Mouse (Mus musculus) CH12.LX (cell line): ENCODE results near the gene Eral1. TPM values are rescaled to one million over a fixed set of nuclear protein-coding genes. Genes with fewer than 3 reads are reported as not detected.

Experiments
- DNase-seq: peaks from one replicate; pipeline ENCODE4 v3.0.0-alpha.2; 2013; ENCODE audit errors: extremely low read depth
- H3K27ac ChIP-seq: 2 replicates; pipeline ENCODE4 v1.5.1; 2012; ENCODE audit warnings: low read depth, mild to moderate bottlenecking, control low read depth, moderate library complexity; ENCODE audit not compliant: insufficient read depth
- H3K27me3 ChIP-seq: replicated peaks from 2 replicates; pipeline ENCODE3; 2012; ENCODE audit warnings: inconsistent platforms
- H3K36me3 ChIP-seq, 2 experiments: replicated peaks in 1 of 2; 2 replicates each; pipeline versions ENCODE3 to v1.6.1; 2012; ENCODE audit warnings: inconsistent platforms in 1 of 2, low read length in 1 of 2, mild to moderate bottlenecking in 1 of 2, mixed read lengths in 1 of 2, moderate library complexity in 1 of 2; ENCODE audit not compliant: control insufficient read depth in 1 of 2, insufficient read depth in 1 of 2
- H3K4me1 ChIP-seq, 2 experiments: 2 replicates each; pipeline ENCODE4 v1.6.1; 2012; ENCODE audit warnings: inconsistent platforms in 1 of 2, moderate library complexity in 1 of 2; ENCODE audit not compliant: insufficient read depth in 2 of 2, control insufficient read depth in 1 of 2
- H3K4me2 ChIP-seq: 2 replicates; pipeline ENCODE4 v1.6.1; 2012; ENCODE audit warnings: low read depth, mild to moderate bottlenecking, control low read depth; ENCODE audit not compliant: poor library complexity, insufficient read depth, severe bottlenecking
- H3K4me3 ChIP-seq, 3 experiments: fragments of 150-350 bp in 1 of 3; sonication (generic) in 1 of 3; replicated peaks in 1 of 3; 2 replicates each; pipeline versions ENCODE3 to v1.5.1; 2011 to 2012; ENCODE audit warnings: low read depth in 2 of 3, low read length in 2 of 3, mild to moderate bottlenecking in 2 of 3, moderate library complexity in 2 of 3, control low read depth in 1 of 3, improper control_type of control experiment in 1 of 3, inconsistent platforms in 1 of 3, mixed read lengths in 1 of 3; ENCODE audit not compliant: poor library complexity in 1 of 3
- H3K79me2 ChIP-seq: replicated peaks from 2 replicates; pipeline ENCODE4 v1.6.1; 2012; ENCODE audit warnings: mild to moderate bottlenecking, moderate library complexity; ENCODE audit not compliant: control insufficient read depth, poor library complexity, insufficient read depth, severe bottlenecking; ENCODE audit errors: extremely low read depth
- H3K9ac ChIP-seq: 2 replicates; pipeline ENCODE4 v1.6.1; 2012; ENCODE audit warnings: low read depth, mild to moderate bottlenecking, control low read depth, moderate library complexity; ENCODE audit not compliant: insufficient read depth
- H3K9me3 ChIP-seq: replicated peaks from 2 replicates; pipeline ENCODE3; 2012; ENCODE audit warnings: low read length, inconsistent platforms, mixed read lengths
- CHD1 ChIP-seq: IDR thresholded peaks from 2 replicates; pipeline ENCODE4 v1.6.1; 2012; ENCODE audit warnings: low read depth, low read length, improper control_type of control experiment, inconsistent platforms
- CHD2 ChIP-seq: IDR thresholded peaks from 2 replicates; pipeline ENCODE4 v1.6.1; 2011; ENCODE audit warnings: low read length, improper control_type of control experiment
- EP300 ChIP-seq: IDR thresholded peaks from 2 replicates; pipeline ENCODE4 v1.6.1; 2011; ENCODE audit warnings: low read length, improper control_type of control experiment
- ETS1 ChIP-seq: conservative IDR thresholded peaks from 2 replicates; pipeline ENCODE4 v1.6.1; 2012; ENCODE audit warnings: low read depth, mild to moderate bottlenecking, inconsistent platforms, low read length, improper control_type of control experiment, moderate library complexity
- GABPA ChIP-seq: IDR thresholded peaks from 2 replicates; pipeline ENCODE4 v1.6.1; 2012; ENCODE audit warnings: low read depth, low read length, improper control_type of control experiment, inconsistent platforms; ENCODE audit not compliant: insufficient replicate concordance
- HCFC1 ChIP-seq: IDR thresholded peaks from 2 replicates; pipeline ENCODE4 v1.6.1; 2012; ENCODE audit warnings: low read depth, mild to moderate bottlenecking, inconsistent platforms, low read length, improper control_type of control experiment
- IRF4 ChIP-seq: IDR thresholded peaks from 2 replicates; pipeline ENCODE4 v1.6.1; 2014; ENCODE audit warnings: low read depth, mild to moderate bottlenecking, inconsistent platforms, low read length, improper control_type of control experiment
- JUN ChIP-seq: IDR thresholded peaks from 2 replicates; pipeline ENCODE4 v1.6.1; 2011; ENCODE audit warnings: low read depth, mild to moderate bottlenecking, low read length, improper control_type of control experiment, moderate library complexity; ENCODE audit not compliant: insufficient read depth
- KAT2A ChIP-seq: IDR thresholded peaks from 2 replicates; pipeline ENCODE4 v1.6.1; 2012; ENCODE audit warnings: low read length, improper control_type of control experiment, inconsistent platforms; ENCODE audit not compliant: insufficient replicate concordance
- MAFK ChIP-seq: IDR thresholded peaks from 2 replicates; pipeline ENCODE4 v1.6.1; 2011; ENCODE audit warnings: low read length, improper control_type of control experiment; ENCODE audit not compliant: insufficient replicate concordance
- MAX ChIP-seq: IDR thresholded peaks from 2 replicates; pipeline ENCODE4 v1.6.1; 2011; ENCODE audit warnings: low read length, improper control_type of control experiment
- MEF2A ChIP-seq: IDR thresholded peaks from 2 replicates; pipeline ENCODE4 v1.6.1; 2014; ENCODE audit warnings: low read depth, mild to moderate bottlenecking, inconsistent platforms, low read length, improper control_type of control experiment, borderline replicate concordance
- MXI1 ChIP-seq: IDR thresholded peaks from 2 replicates; pipeline ENCODE4 v1.6.1; 2011; ENCODE audit warnings: mild to moderate bottlenecking, low read depth, low read length, improper control_type of control experiment
- MYC ChIP-seq: IDR thresholded peaks from 2 replicates; pipeline ENCODE4 v1.6.1; 2011; ENCODE audit warnings: low read depth, mild to moderate bottlenecking, improper control_type of control experiment, low read length
- NELFE ChIP-seq: IDR thresholded peaks from 2 replicates; pipeline ENCODE4 v1.6.1; 2011; ENCODE audit warnings: low read depth, low read length, improper control_type of control experiment
- POLR2A ChIP-seq: IDR thresholded peaks from 2 replicates; pipeline ENCODE4 v1.6.1; 2011; ENCODE audit warnings: low read depth, mild to moderate bottlenecking, improper control_type of control experiment, low read length
- POLR2AphosphoS2 ChIP-seq: IDR thresholded peaks from 2 replicates; pipeline ENCODE4 v1.6.1; 2011; ENCODE audit warnings: low read depth, low read length, improper control_type of control experiment
- RAD21 ChIP-seq: IDR thresholded peaks from 2 replicates; pipeline ENCODE4 v1.6.1; 2011; ENCODE audit warnings: low read depth, mild to moderate bottlenecking, low read length, improper control_type of control experiment, moderate library complexity
- RCOR1 ChIP-seq: conservative IDR thresholded peaks from 2 replicates; pipeline ENCODE4 v1.6.1; 2012; ENCODE audit warnings: low read depth, mild to moderate bottlenecking, inconsistent platforms, low read length, improper control_type of control experiment
- SIN3A ChIP-seq: IDR thresholded peaks from 2 replicates; pipeline ENCODE4 v1.6.1; 2012; ENCODE audit warnings: low read length, improper control_type of control experiment, inconsistent platforms
- SMC3 ChIP-seq: IDR thresholded peaks from 2 replicates; pipeline ENCODE4 v1.6.1; 2011; ENCODE audit warnings: low read depth, low read length, improper control_type of control experiment
- TBP ChIP-seq: conservative IDR thresholded peaks from 2 replicates; pipeline ENCODE4 v1.6.1; 2011; ENCODE audit warnings: low read depth, low read length, improper control_type of control experiment
- TCF12 ChIP-seq: IDR thresholded peaks from 2 replicates; pipeline ENCODE4 v1.6.1; 2014; ENCODE audit warnings: low read depth, mild to moderate bottlenecking, inconsistent platforms, low read length, improper control_type of control experiment
- UBTF ChIP-seq: IDR thresholded peaks from 2 replicates; pipeline ENCODE4 v1.6.1; 2012; ENCODE audit warnings: low read depth, mild to moderate bottlenecking, inconsistent platforms, low read length, improper control_type of control experiment, moderate library complexity
- USF1 ChIP-seq: IDR thresholded peaks from 2 replicates; pipeline ENCODE4 v1.6.1; 2014; ENCODE audit warnings: low read depth, mild to moderate bottlenecking, inconsistent platforms, low read length, improper control_type of control experiment
- ZC3H11A ChIP-seq: IDR thresholded peaks from 2 replicates; pipeline ENCODE4 v1.6.1; 2012; ENCODE audit warnings: low read depth, mild to moderate bottlenecking, inconsistent platforms, low read length, improper control_type of control experiment
- ZKSCAN1 ChIP-seq: IDR thresholded peaks from 2 replicates; pipeline ENCODE4 v1.6.1; 2012; ENCODE audit warnings: low read depth, inconsistent platforms, low read length, improper control_type of control experiment, borderline replicate concordance
- ZMIZ1 ChIP-seq: IDR thresholded peaks from 2 replicates; pipeline ENCODE4 v1.6.1; 2012; ENCODE audit warnings: low read depth, mild to moderate bottlenecking, inconsistent platforms, low read length, improper control_type of control experiment
- dilution Hi-C: fragments of 300-500 bp; cut with MboI; formaldehyde crosslinking; loops from 2 replicates; pipeline ENCODE4 v1.14.3; 2020; ENCODE audit warnings: low sequenced_read_pairs; ENCODE audit not compliant: extremely low pct_unique_long_range_greater_than_20kb, extremely low pct_ligation_motif_present
- in situ Hi-C: fragments of 300-500 bp; cut with MboI; formaldehyde crosslinking; loops from 3 replicates; pipeline ENCODE4 v1.14.3; 2019; ENCODE audit warnings: low sequenced_read_pairs, low pct_ligation_motif_present, low pct_unique_long_range_greater_than_20kb, mixed read lengths
- polyA plus RNA-seq: library from polyadenylated mRNA; unstranded; fragments of >175 nt; gene quantifications from 2 replicates; pipeline ENCODE4 v1.2.1, GENCODE M21; 2012; ENCODE audit warnings: low read depth; ENCODE audit not compliant: insufficient read length
- total RNA-seq, 2 experiments: library from RNA; depleted of rRNA; stranded (reverse); fragments of 300-350 nt in 1 of 2; fragments of >200 nt in 1 of 2; gene quantifications; 2 replicates each; pipeline ENCODE4 v1.2.3; 2012 to 2014

Eral1 gene
- total and polyA plus RNA-seq, 3 experiments, result 39.1 to 43.2 (median 41.5) TPM

DNA sequence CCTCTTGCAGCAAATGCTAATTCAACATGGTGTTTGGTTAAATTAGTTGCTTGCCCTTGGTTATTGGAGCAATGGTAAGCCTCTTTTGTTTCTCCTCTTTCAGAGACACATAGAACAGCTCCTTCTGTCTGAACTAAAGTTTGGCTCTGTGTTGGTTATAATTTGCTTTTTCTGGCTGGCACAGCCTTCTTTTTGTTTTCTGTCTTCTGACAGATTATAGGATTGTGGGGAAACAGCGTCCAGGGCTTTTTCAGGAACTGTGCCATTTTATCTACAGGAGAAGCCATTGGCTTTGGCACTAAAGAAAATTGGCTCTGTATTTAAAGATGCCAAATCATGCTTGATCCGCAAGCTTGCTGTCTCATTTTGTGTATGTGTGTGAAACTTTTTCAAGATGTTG is 33.4 kb upstream of the Eral1 start:
- H3K4me2 ChIP-seq, result no peak overlapping the region
- no peak overlapping the region for H3K9ac ChIP-seq
- H3K27ac ChIP-seq, result no peak overlapping the region
- H3K9me3 ChIP-seq, result no peaks in the 10 kb centered on the region
- in situ Hi-C loops, result no loop called here
- H3K27me3 ChIP-seq, result no peaks in the 10 kb centered on the region
- no peak for DNase-seq
- peaks cover 7 to 54% of the 10 kb centered on the region in 2 experiments for H3K36me3 ChIP-seq
- H3K79me2 ChIP-seq, result peaks cover 72% of the 10 kb centered on the region
- dilution Hi-C loops, result no loop called here
- peaks cover 7 to 66% of the 10 kb centered on the region in 2 experiments for H3K4me1 ChIP-seq
- no peak for TF ChIP-seq CHD1
- no peak for TF ChIP-seq POLR2AphosphoS2
- TF ChIP-seq ZKSCAN1, result no peak
- TF ChIP-seq USF1, result no peak
- no peak for TF ChIP-seq HCFC1
- no peak for TF ChIP-seq MXI1
- TF ChIP-seq SMC3, result no peak
- no peak for TF ChIP-seq MYC
- TF ChIP-seq UBTF, result no peak
- TF ChIP-seq ETS1, result no peak
- TF ChIP-seq MAFK, result no peak
- TF ChIP-seq MEF2A, result no peak
- TF ChIP-seq MAX, result no peak
- TF ChIP-seq NELFE, result no peak
- TF ChIP-seq ZC3H11A, result no peak
- TF ChIP-seq ZMIZ1, result no peak
- TF ChIP-seq EP300, result no peak
- no peak for TF ChIP-seq SIN3A
- H3K4me3 ChIP-seq, result no peak overlapping the region

DNA sequence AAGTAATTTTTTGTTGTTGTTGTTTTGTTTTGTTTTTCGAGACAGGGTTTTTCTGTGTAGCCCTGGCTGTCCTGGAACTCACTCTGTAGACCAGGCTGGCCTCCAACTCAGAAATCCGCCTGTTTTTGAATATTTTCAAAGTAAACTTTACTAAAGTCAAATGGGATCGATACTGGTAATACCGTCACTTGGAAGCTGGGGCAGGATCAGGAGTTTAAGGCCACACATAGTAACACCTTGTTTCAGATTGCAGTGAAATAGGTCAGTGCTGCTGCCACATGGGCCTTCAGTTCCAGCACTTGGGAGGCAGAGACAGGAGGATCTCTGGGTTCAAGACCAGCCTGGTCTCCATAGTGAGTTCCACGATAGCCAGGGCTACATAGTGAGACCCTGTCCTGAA is 24.3 kb upstream of the Eral1 start:
- H3K9me3 ChIP-seq, result peaks cover 2% of the 10 kb centered on the region
- H3K9ac ChIP-seq, result no peak overlapping the region
- no peak for DNase-seq
- H3K79me2 ChIP-seq, result peaks cover 79% of the 10 kb centered on the region
- dilution Hi-C loops, result no loop called here
- H3K4me2 ChIP-seq, result no peak overlapping the region
- no peak overlapping the region for H3K27ac ChIP-seq
- no peak for TF ChIP-seq GABPA
- TF ChIP-seq MEF2A, result no peak
- TF ChIP-seq RAD21, result no peak
- no peak for TF ChIP-seq TCF12
- TF ChIP-seq JUN, result no peak
- TF ChIP-seq HCFC1, result no peak
- TF ChIP-seq SIN3A, result no peak
- no peak for TF ChIP-seq IRF4
- TF ChIP-seq ZMIZ1, result no peak
- no peak for TF ChIP-seq RCOR1
- TF ChIP-seq CHD1, result no peak
- TF ChIP-seq MAX, result no peak
- no peak for TF ChIP-seq POLR2A
- TF ChIP-seq TBP, result no peak
- no peak for TF ChIP-seq CHD2
- TF ChIP-seq UBTF, result no peak
- no peak for TF ChIP-seq USF1
- TF ChIP-seq KAT2A, result no peak
- TF ChIP-seq NELFE, result no peak
- in situ Hi-C loops, result no loop called here
- no peak overlapping the region for H3K4me3 ChIP-seq
- H3K27me3 ChIP-seq, result no peaks in the 10 kb centered on the region
- peaks cover 4 to 7% of the 10 kb centered on the region in 2 experiments; a peak in 2 of 4 replicates for H3K4me1 ChIP-seq
- peaks cover 20 to 83% of the 10 kb centered on the region in 2 experiments for H3K36me3 ChIP-seq
